Mouse (Mus musculus) urinary bladder, adult 2 months (tissue): Measurements from ENCODE around the gene Fam168b. TPM values are rescaled to one million over a fixed set of nuclear protein-coding genes. Genes with fewer than 3 reads are reported as not detected.

Source experiments
- DNase-seq: peaks from one replicate; pipeline ENCODE4 v3.0.0; 2022; ENCODE audit warnings: low spot score
- polyA plus RNA-seq: library from polyadenylated mRNA; depleted of rRNA; stranded (reverse); fragments of >200 nt; gene quantifications from 2 replicates; pipeline ENCODE4 v1.2.3, GENCODE M21; 2012

Fam168b gene
- polyA plus RNA-seq, 1 experiment, result 98.5 TPM

DNA sequence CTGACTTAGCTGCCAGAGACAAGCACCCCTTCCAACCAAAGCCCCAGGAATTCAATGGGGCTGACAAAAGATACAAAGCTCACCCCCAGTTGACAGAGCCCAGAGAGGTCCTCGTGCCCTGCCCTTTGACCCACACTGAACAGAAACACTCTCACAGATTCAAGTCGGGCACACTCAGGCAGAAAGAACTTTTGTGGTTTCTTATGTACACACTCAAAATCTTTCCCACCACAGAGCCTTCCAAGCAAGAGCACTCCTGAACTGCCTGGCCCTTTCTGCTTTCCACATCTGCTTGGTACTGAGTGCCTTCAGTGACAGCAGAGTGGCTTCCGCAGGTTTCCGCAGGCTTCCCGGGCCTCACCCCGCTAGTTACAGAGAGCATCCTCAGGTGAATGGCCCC lies 27.0 kb downstream of the Fam168b start:
- DNase-seq, result no peak

DNA sequence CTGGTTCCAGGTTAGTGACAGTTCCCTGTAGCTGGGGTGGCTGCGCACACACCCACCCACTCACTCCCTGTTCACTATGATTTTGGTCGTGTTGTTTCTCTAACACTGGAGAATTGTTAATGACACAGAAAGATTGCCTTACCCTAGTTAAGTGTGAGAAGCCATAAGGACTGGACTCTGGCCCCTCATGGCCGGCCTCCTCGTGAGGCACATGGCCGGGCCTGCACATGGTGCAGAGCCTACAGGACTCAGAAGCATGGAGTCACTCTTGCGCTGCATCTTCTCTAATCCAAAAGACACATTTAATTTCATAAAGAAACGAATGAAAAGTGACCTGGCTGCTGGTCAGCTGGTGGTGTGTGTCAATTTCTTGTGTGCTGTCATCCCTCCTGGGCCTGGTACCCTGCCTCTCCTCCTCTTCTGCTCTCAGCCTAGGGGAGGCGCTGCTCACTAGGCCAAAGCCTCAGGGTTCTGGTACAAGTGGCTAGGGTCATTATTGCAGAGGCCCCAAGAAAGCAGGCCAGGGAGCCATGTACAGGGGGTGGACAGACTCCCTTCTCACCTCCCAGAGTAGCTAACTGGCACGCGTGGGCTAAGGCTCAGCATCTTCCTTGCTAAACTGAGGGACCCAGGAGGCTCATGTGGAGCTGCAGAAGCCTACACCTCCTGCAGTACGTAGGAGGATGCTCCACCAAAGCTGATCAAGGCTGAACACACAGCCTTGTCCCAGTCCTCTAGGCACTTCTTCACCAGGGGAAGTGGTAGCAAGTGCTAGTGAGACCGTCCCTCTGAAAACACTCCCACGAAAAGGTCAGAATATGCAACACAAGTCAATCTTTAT lies 30.2 kb downstream of the Fam168b start:
- DNase-seq, result no peak

- no peak for DNase-seq
These were observed 31.3 kb downstream of the Fam168b start for GRCm38 (mm10) chr1:34811581-34811980.

DNA sequence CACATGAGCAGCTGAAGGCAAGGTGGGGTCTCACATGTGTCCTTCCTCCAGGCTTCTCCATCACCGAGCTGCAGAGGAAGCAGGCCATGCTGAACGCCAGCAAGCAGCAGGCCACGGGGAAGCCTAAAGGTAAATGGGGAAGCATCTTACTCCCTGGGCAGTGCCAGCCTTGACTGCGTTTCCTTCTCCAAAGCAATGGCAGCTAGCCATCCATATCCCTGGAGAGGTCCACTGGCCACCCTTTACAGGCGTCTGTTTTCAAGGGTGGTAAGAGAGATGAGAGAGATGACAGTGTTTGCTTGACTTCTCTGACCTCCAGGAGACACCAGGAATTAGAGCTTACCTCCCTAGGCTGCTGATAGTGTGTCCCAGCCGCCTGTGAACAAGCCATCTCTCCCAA lies 31.8 kb downstream of the Fam168b start:
- no peak for DNase-seq

DNA sequence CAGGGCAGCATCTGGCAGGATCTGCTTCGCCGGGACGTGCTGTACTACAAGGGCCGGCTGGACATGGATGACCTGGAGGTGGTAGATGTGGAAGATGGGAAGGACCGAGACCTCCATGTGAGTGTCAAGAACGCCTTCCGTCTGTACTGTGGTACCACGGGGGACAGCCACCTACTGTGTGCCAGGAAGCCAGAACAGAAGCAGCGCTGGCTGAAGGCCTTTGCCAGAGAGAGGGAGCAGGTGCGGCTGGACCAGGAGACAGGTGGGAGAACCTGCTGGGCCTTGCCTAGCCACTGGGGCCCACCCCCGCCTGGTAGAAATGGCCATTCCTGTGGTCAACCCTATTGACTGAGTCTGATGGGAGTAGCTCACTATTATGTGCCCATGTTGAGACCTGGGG lies 32.6 kb downstream of the Fam168b start:
- no peak for DNase-seq

DNA sequence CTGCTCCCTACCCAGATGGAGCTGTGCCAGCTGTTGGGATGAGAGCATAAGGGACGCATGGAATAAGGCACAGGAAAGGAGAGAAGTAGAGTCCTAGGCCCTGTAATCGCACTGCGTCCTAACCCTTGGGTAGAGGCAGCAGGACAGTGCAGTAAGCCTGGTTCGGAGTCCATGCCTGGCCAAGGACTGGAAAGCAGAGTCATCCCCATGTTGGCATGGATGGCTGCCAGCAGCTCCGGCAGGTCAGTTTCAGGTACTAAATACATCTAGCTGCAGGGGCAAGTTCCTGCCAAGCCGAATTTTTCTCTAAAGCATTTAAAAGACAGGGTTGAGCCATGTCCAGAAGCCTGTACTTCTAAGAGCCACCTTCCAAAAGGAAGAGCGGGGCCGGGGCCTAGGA lies 34.4 kb downstream of the Fam168b start:
- DNase-seq, result no peak

- no peak for DNase-seq
These were observed 36.8 kb downstream of the Fam168b start for GRCm38 (mm10) chr1:34805931-34806520.

- DNase-seq, result no peak
These were observed 38.0 kb downstream of the Fam168b start for GRCm38 (mm10) chr1:34804863-34805262.

DNA sequence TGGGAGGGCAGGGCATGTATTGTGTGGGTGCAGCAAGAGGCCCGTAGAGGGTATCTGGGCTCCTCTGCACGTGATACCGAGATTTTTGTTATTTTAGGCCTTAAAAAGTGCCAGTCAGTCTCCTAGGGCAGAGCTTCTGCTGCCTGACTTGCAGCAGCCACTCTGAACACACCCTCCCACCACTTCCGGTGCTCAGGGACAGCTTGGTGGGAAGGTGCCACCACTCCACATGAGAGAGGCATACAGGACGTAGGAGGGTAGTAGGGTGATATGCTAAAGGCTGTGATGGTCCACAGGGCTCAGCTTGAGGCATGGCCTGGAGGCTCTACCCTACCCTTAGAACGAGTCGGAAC lies 40.6 kb downstream of the Fam168b start:
- DNase-seq, result no peak

DNA sequence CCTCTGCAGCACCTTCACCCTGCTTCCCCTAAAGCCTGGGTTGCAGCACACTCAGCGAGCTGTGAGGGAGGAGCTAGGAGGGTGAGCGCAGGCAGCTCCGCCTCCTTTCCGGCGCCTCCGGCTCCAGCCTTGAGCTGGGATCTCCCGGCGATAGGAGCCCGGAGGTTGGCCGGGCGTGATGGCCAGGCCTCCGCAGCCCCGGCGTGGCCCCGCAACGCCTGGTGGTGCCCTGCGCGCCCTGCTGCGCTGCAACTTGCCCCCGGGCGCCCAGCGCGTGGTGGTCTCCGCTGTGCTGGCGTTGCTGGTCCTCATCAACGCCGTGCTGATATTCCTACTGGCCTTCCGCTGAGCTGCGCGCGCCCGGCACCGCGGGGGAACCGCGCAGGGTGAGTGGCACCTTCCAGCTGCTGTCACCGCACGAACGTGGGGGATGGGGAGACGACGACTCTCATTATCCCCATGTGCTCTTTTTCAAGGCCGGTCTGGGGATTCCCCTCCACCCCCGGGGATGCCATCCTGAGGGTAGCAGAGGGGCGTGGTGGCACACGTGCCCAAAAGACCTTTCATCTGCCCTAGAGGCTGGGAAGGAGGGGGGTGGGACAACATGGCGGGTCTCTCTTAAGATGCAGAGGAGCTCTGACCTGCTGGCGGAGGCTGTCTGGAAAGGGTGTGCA lies 41.1 kb downstream of the Fam168b start:
- DNase-seq, result peak; percentile 44

DNA sequence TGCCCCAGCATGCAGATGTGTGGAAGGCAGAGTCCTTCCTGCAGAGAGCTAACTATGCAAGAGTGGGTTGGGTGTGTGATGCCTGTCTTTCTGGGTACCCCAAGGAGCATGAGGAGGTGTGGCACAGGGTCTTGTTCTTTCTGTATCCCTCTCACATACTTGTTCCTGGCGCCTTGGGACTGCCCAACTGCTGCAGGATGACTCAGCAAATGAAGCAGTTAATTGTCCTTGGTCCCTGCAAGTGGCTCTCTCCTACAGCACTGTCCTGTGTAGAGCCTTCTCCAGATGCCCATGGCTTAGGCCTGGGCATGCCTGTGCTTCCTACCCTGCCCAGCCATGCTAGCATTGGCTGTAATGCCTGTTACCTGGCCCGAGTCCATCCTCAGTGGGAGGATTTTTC lies 43.7 kb downstream of the Fam168b start:
- no peak for DNase-seq

GRCm38 (mm10) chr1:34793304-34794300 lies 49.3 kb downstream of the Fam168b start:
- DNase-seq, result no peak

DNA sequence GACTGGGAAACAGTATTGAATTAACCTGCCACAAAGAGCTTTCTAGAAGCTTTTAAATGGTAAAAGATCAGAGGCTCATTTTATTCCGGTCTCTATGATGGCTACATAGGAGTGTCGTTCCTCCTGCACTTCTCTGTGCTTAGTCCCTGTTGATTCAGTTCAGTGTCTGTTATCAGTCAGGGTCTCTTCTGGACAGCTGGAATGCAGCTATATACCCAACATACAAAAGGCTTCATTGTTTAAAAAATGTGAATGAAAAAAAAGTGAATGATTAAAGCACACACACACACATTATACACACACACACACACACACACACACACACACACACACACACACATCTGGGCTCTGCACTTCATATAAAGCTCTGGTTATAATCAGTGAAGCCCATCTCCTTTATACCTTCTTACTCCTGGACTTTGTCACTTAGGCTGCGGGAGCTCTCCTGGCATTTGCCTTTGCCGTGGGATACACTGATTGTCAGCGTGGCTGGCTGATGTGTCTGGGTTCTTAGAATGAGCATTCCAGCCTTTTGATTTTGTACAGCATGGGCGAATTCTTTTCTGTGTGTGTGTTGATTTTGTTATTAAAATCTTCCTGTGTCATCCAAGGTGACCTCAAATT lies 59.2 kb downstream of the Fam168b start:
- DNase-seq, result no peak

DNA sequence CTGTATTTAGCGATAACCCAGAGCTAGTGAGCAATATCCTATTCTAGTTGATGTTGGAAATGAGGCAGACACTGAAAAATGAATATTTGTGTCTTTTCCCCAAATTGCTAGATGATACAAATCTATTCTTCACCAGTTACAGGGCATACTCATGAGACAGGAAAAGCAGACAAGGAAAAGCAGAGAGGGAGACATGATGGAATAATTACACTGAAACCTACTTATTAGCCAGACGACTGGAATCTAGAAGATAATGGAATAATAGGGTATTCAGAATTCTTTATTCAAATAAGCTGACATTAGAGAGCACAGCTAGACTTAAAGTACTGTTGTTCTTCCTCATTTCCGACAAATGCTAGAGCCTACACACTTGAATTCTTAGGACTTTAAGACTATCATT lies 67.0 kb downstream of the Fam168b start:
- no peak for DNase-seq

DNA sequence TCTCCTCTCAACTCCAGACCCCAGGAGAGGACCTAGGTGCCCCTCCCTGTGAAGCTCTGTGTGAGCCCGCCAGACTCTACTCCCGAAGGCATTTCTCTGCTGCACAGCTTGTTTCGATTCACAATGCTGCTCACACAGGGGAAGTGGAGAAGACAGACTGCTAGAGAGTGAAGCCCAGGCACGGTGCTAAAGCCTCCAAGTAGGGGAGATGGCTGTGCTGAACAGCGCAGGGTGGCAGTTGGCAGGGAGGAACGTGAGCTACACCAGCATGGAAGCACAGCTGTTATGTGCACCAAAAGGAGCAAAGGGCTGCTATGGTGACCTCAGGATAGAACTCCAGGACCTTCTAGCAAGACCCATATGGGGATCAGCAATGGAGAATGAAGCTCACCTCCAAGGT lies 74.0 kb downstream of the Fam168b start:
- no peak for DNase-seq

DNA sequence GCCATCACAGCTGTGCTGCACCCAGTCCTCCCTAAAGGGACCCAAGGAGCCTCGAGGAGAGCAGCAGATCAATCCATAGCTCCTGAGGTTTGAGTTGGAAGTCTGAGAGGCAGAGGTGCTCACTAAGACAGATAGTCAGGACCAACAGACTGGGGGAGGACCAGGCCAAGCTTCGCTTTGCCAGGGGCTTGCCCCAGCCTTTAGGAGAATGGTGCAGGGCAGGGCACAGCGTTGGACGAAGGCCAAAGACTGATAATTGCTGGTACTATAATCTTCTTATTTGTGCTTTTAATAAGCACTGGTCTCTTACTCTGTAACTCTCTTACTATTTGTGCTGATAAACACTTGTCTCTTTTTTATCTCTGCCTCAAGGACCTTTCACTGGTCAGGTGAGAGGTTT lies 75.0 kb downstream of the Fam168b start:
- DNase-seq, result no peak

GRCm38 (mm10) chr1:34766899-34767298 lies 76.0 kb downstream of the Fam168b start:
- DNase-seq, result no peak
